Mouse (Mus musculus): ENCODE results near the gene Cd24a.

The Cd24a gene

DNA sequence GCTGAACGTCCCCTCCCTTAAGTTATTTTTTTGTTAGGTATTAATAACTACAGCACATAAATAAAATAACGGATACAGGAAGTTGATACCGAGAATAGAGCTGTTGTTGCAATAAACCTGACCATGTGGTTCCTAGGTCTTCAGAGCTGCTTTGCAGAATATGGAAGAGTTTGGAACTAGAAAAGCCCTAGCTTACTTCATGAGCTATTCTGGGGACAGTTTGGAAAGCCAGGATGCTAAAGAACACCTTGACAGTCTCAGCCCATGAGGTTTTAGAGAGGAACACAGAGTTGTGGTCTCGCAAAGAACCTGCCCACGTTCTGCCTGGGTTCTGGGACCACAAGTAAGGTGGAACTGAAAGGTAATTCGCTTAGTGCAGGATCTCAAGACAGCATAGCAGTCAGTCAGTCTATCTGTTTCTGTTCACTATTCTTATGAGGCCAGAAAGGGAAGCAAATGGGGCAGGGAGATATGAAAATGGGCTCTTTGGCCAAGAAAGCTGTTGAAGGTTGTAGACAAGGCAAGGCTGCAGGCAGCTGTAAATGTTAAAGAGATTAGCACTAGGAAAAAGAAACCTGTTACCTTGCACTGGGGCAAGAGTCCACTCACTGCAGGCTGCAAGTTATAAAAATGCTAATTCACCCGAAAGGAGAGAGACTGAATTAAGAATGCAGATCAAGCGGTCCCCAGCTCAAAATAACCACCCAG, 10.5 kb downstream of the Cd24a start:
- peak; percentile 12 to 29 for DNase-seq

- DNase-seq: no peak
Measured at GRCm38 (mm10) chr10:43591477-43591876, 13.4 kb downstream of the Cd24a start.

DNA sequence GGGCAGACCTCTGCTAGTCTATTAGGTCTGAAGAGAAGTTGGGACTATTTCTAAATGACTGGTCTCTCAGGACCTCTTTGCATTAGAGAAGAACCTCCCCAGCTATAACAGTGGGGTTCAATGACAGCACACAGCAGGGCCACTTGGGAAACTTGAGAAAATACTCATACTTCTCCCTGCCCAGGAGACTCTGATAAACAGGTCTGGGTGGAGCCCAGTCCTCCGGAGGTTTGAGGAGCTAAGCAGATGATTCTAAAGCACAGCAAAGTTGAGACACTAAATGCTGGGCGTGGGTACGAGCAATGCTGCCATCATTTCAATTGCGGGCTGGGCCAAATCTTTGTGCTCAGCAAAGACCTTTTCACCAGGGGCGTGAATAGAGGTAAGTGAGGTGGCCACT, 15.1 kb downstream of the Cd24a start:
- no peak for DNase-seq

DNA sequence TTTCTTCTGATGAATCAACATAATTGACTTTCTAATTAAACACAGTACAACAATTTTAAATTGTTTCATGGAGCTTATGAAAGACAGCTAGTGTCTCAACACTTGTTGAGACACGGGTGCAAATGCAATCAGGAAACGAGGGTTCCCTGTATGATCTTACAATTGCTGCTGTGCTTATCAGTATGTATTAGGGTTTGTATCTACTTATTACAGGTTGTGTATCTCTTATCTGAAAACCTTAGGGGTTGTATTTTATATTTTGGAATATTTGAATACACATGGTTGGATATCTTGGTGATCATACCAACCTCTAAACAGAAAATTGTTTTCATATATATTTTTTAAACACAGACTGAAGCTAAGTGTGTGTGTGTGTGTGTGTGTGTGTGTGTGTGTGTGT, 16.1 kb downstream of the Cd24a start:
- no peak for DNase-seq

- no peak for DNase-seq
Measured at GRCm38 (mm10) chr10:43594894-43595293, 16.8 kb downstream of the Cd24a start.

DNA sequence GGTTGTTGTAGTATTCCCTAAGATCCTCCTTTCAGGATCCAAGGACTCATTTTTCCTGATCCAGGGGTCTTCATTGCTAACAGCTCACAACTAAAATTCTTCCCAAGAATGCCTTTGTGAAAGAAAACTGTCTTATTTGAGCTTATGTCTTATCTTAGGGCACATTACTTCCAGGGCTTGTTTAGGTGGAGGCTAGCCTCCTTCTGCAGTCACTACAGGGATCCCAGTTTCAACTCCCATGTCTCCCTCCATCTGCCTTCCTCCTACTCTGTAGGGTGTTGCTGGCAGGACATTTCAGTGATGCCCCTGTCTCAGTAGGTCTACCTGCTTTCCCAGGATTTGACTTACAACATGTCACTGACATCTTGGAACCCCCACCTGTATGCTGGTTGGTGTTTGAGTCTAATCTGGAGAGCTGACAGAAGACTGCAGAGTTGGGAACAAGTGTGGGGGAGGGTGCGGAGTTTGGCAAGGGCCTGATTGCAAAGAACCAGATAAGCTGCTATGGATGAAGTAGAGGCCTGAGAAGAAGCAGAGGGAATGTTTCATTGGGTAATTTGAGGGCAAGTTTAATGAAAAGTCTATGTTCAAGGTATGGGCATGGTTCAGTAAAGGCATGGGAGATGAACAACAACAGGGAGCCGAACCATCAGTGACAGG, 20.1 kb downstream of the Cd24a start:
- DNase-seq: no peak

- no peak for DNase-seq
Measured at GRCm38 (mm10) chr10:43601039-43601438, 23.0 kb downstream of the Cd24a start.

- no peak for DNase-seq
Measured at GRCm38 (mm10) chr10:43601511-43602396, 23.7 kb downstream of the Cd24a start.

- DNase-seq: no peak
Measured at GRCm38 (mm10) chr10:43603975-43604686, 26.0 kb downstream of the Cd24a start.

DNA sequence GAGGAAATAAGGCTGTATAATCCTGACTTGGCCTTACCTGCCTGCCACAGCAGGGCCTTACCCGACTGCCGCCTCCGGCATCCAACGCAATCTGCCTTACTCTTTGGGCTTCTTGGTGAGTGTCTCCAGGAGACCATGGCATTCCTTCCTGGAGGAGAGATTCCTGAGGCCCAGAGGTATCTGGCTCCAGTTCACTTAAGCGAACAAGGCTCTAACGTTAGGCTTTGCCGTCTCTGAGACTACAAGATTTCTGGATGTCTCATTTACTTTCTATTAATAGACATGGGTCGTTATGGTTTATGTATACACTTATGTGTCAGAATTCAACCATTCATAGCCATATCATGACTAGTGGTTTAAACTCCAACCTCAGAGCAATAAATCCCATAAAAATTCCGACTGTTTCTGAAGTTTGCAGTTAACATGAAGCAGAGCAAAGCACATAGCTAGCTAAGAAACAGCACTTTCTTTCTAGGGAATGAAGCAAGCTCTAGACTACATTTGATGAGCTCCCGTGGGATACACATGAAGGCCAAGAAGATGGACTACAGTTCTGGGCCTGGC, 26.7 kb downstream of the Cd24a start:
- DNase-seq: no peak

- DNase-seq: no peak
Measured at GRCm38 (mm10) chr10:43605901-43606300, 27.8 kb downstream of the Cd24a start.

DNA sequence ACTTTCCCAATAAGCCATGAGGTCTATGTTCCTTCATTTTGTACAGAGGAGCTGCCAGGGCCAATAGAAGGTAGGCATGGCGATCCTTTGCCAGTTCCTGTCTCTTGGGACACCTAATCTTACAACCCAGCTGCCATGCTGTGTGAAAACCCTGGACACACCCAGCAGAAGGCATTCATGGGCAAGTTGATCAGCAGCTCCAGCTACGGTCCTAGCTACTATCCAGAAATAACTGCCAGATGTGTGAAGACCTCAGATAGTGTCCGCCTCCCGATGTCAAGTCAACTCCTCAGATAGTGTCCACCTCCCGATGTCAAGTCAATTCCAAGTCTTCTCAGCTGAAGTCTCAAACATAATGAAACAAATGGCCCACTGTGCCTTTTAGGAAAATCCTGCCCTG, 31.4 kb downstream of the Cd24a start:
- DNase-seq: no peak

- DNase-seq: no peak
Measured at GRCm38 (mm10) chr10:43609958-43610357, 31.9 kb downstream of the Cd24a start.

- DNase-seq: no peak
Measured at GRCm38 (mm10) chr10:43611081-43611480, 33.0 kb downstream of the Cd24a start.

DNA sequence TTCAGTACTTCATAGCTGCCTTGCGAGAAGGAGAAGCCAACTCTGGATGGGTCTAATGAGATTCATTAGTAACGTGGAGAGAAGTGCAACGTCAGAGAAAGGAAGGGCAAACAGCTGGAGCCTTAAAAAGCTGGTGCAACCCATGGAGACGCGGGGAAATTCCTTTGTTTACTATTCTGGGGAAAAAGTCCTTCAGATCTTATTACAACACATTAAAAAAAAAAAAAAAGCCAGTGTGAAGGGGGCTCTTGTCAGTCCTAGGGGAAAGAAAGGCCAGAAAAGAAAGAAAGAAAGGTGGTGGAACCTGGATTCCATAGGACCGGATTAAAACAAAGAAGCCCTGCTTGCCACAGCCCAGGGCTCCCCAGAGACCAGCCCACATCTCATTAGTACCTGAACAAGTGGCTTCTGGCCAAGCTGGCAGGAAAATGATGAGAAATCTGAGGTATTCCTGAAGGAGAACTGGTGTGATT, 41.0 kb downstream of the Cd24a start:
- no peak for DNase-seq

GRCm38 (mm10) chr10:43619939-43620338, 41.9 kb downstream of the Cd24a start:
- no peak for DNase-seq

GRCm38 (mm10) chr10:43623510-43623909, 45.4 kb downstream of the Cd24a start:
- no peak for DNase-seq

DNA sequence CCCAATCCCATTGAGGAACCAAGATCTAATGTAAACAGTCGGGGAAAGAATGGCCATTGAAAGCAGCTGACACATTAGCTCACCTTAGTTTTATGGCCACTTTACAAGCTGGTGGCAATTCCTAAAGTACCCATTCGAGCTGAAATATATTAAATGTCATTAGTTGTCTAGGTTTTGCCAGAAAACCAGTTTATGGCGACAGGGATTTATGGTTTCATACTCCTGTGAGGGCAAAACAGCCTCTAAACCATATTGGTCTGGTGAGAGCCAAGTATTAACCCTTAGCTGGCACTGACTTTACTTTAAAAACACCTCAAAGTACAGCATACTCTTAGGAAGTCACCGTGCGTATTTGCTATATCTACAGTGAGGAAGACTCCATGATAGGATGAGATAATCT, 46.3 kb downstream of the Cd24a start:
- peak in 1 of 2 experiments; percentile 21 for DNase-seq

- DNase-seq: no peak
Measured at GRCm38 (mm10) chr10:43624791-43625398, 46.8 kb downstream of the Cd24a start.

DNA sequence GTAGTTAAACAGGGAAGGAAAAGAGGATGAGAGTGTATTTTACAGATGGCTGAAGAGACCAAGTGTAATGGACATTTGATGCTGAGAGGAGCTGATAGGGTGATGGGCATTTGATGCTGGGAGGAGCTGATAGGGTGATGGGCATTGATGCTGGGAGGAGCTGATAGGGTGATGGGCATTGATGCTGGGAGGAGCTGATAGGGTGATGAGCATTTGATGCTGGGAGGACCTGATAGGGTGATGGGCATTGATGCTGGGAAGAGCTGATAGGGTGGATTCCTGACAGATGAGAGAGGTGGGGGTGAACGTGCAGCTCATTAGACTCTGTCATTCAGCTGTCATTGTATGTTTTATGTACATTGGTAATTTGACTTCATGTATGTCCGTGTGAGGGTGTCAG, 47.5 kb downstream of the Cd24a start:
- no peak for DNase-seq

- no peak for DNase-seq
Measured at GRCm38 (mm10) chr10:43629216-43629615, 51.1 kb downstream of the Cd24a start.

- DNase-seq: no peak
Measured at GRCm38 (mm10) chr10:43629857-43630256, 51.8 kb downstream of the Cd24a start.

Measured in kidney, adult 8-10 months (tissue).